Mouse (Mus musculus) hindbrain, embryonic 15.5 days (tissue): ENCODE data around the gene Gm44805. TPM values are rescaled to one million over a fixed set of nuclear protein-coding genes. Genes with fewer than 3 reads are reported as not detected.

ENCODE experiments used
- ATAC-seq: fragments of 200-750 bp; cut with Nextera tagmentation; 2 replicates; pipeline ENCODE4 v1.8.0; 2017; ENCODE audit warnings: low read depth, moderate number of reproducible peaks, moderate TSS enrichment; ENCODE audit not compliant: low FRiP score
- H3K27ac ChIP-seq: fragments of 300-500 bp; sonication (generic); replicated peaks from 2 replicates; pipeline ENCODE4 v1.5.1; 2015; ENCODE audit warnings: mild to moderate bottlenecking, inconsistent platforms
- H3K27me3 ChIP-seq: fragments of 300-500 bp; sonication (generic); 2 replicates; pipeline ENCODE4 v1.6.1; 2015; ENCODE audit warnings: control low read depth, inconsistent platforms
- H3K36me3 ChIP-seq: fragments of 300-500 bp; sonication (generic); 2 replicates; pipeline ENCODE4 v1.6.1; 2015; ENCODE audit warnings: control low read depth, inconsistent platforms
- H3K4me1 ChIP-seq: fragments of 300-500 bp; sonication (generic); replicated peaks from 2 replicates; pipeline ENCODE4 v1.6.1; 2015; ENCODE audit warnings: control low read depth, inconsistent platforms
- H3K4me2 ChIP-seq: fragments of 300-500 bp; sonication (generic); 2 replicates; pipeline ENCODE4 v1.6.1; 2015; ENCODE audit warnings: moderate library complexity, mild to moderate bottlenecking, inconsistent platforms
- H3K4me3 ChIP-seq: fragments of 300-500 bp; sonication (generic); 2 replicates; pipeline ENCODE4 v1.5.1; 2015; ENCODE audit warnings: mild to moderate bottlenecking, inconsistent platforms
- H3K9ac ChIP-seq: fragments of 300-500 bp; sonication (generic); 2 replicates; pipeline ENCODE4 v1.6.1; 2015; ENCODE audit warnings: inconsistent platforms
- H3K9me3 ChIP-seq: fragments of 300-500 bp; sonication (generic); 2 replicates; pipeline ENCODE4 v1.6.1; 2016; ENCODE audit warnings: control low read depth, inconsistent platforms
- WGBS: fragments of 180-500 bp; shearing (Covaris S2); methylation state at CpG from one replicate; pipeline ENCODE4 v1.1.7; 2015; 5-methylcytosine and 5-hydroxymethylcytosine counted together
- polyA plus RNA-seq: library from polyadenylated mRNA; unstranded; fragments of >200 nt; fragmentation: Nextera tagmentation; extraction: Ambion mirVana; gene quantifications from 2 replicates; pipeline ENCODE4 v1.2.1, GENCODE M21; 2015

Gene Gm44805
- not detected in 2 replicates for polyA plus RNA-seq

- Histone ChIP-seq H3K4me2 (no peak within 1 kb of the TSS), H3K27me3 (no peaks in the 10 kb centered on the region), H3K27ac (no peak within 1 kb of the TSS), H3K9me3 (no peaks in the 10 kb centered on the region), H3K4me1 (no peaks in the 10 kb centered on the region), H3K4me3 (no peak within 1 kb of the TSS), H3K9ac (no peak within 1 kb of the TSS), H3K36me3 (no peaks in the 10 kb centered on the region)
- WGBS, result 68% methylated on average over 8 of the region's 8 CpGs
- no peak for ATAC-seq
These were observed at the start of gene Gm44805, which contains the start of gene Apoc4 for GRCm38 (mm10) chr7:19681202-19681694. TSS of gene Gm44805 (minus strand) at chr7:19681423. TSS of gene Apoc4 (minus strand) at chr7:19681479.

DNA sequence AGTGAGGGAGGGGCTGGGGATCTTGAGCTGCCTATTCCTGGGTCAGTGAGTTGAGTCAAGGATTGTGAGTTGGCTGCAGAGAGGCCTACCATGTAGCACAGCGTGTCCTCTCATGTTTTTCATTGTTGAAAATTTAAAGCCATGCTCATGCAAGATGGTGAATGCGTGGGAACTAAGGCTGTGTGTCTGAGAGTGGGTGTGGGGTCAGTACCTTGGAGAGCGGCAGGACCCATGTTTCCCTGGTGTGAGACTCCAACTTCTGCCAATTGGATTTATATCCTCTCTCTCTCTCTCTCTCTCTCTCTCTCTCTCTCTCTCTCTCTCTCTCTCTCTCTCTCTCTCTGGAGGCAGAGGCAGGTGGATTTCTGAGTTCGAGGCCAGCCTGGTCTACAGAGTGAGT is 45.3 kb upstream of the Gm44805 start:
- Histone ChIP-seq H3K4me2 (no peak overlapping the region), H3K9ac (no peak overlapping the region), H3K4me3 (no peak overlapping the region), H3K27me3 (no peaks in the 10 kb centered on the region), H3K36me3 (peaks cover 76% of the 10 kb centered on the region), H3K27ac (no peak overlapping the region), H3K4me1 (no peaks in the 10 kb centered on the region), H3K9me3 (no peaks in the 10 kb centered on the region)
- WGBS, result 92% methylated on average over 4 of the region's 4 CpGs
- ATAC-seq, result no peak

- Histone ChIP-seq H3K4me3 (no peak overlapping the region), H3K4me2 (no peak overlapping the region), H3K9ac (no peak overlapping the region), H3K27ac (no peak overlapping the region), H3K36me3 (peaks cover 57% of the 10 kb centered on the region), H3K27me3 (no peaks in the 10 kb centered on the region), H3K4me1 (no peaks in the 10 kb centered on the region), H3K9me3 (no peaks in the 10 kb centered on the region)
- 96% methylated on average over 12 of the region's 12 CpGs for WGBS
- no peak for ATAC-seq
These were observed 42.9 kb upstream of the Gm44805 start for GRCm38 (mm10) chr7:19724167-19724566.

DNA sequence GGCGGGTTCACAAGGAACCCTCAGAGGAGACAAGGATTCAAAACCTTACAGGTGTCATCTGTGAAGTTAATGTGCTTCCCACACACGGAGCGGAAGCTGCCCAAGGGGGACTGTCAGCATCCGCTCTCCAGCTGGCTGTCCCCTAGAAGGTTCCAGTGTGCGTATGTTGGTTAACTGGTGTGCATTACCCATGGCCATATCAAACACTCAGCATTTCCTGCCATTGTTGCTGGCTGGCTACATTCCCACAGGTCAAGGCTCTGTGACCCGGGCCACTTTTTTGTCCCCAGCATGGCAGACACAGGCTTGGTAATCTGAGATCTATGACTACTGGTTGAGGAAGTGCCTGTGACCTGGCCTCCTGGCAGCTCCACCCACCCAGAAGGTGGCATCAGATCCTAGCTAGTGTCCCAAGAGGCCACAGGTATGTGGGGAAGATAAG is 41.6 kb upstream of the Gm44805 start:
- no peaks in the 10 kb centered on the region for H3K4me1 ChIP-seq
- H3K9ac ChIP-seq, result no peak overlapping the region
- peaks cover 43% of the 10 kb centered on the region for H3K36me3 ChIP-seq
- no peaks in the 10 kb centered on the region for H3K9me3 ChIP-seq
- H3K27ac ChIP-seq, result no peak overlapping the region
- no peak overlapping the region for H3K4me3 ChIP-seq
- no peaks in the 10 kb centered on the region for H3K27me3 ChIP-seq
- WGBS, result 88% methylated on average over 6 of the region's 6 CpGs
- no peak for ATAC-seq
- H3K4me2 ChIP-seq, result no peak overlapping the region

DNA sequence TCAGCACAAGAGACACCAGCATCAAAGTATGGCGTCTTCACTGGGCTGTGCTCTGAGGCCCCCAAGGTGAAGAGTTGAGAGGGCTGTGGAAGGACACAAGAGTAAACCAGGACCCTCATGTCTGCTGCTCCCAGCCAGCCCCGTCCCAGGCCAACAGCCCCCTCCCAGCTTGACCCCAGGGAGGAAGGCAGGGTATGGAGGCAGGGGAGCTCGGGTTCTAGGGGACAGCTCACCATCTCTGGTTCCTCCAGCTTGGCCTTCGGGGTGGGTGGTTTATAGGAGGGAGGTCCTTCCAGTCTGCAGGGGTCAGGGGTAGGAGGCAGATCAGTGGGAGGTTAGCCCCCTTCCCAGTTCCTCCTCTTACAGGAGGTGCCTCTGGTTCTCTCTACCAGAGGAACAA is 38.0 kb upstream of the Gm44805 start:
- WGBS, result 94% methylated on average over 4 of the region's 4 CpGs
- Histone ChIP-seq H3K9me3 (no peaks in the 10 kb centered on the region), H3K27me3 (no peaks in the 10 kb centered on the region), H3K4me2 (no peak overlapping the region), H3K4me3 (no peak overlapping the region), H3K36me3 (peaks cover 21% of the 10 kb centered on the region), H3K4me1 (peaks cover 14% of the 10 kb centered on the region), H3K27ac (no peak overlapping the region), H3K9ac (no peak overlapping the region)
- no peak for ATAC-seq

DNA sequence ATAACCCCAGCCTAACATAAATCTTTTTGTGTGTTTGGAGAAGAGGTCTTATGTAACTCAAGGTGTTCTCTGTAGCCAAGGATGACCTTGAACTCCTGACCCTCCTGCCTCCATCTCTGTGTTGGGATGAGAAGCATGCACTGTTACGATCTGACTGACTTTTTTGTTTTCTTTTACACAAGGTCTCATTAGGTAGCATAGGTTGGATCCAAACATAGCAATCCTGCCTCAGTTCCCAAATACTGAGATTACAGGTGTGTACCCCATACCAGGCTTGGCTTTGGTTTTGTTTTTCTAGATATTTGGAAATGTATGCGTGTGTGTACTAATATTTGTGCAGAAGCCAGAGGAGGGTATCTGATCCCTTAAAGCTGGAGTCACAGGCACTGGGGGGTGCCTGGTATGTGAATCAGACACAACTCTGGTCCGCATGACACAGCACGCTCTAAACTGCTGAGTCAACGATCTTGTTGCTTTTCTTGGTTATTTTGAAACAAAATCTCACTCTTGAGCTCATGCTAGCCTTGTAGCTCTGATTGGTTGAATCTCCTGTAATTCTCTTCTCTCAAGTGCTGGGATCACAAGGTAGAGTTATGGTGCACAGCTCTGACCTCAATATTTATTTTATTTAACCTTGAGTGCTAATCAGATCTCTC is 37.2 kb upstream of the Gm44805 start:
- no peak overlapping the region for H3K9ac ChIP-seq
- H3K4me2 ChIP-seq, result no peak overlapping the region
- H3K4me3 ChIP-seq, result no peak overlapping the region
- peaks cover 21% of the 10 kb centered on the region for H3K4me1 ChIP-seq
- no peaks in the 10 kb centered on the region for H3K27me3 ChIP-seq
- peaks cover 17% of the 10 kb centered on the region for H3K36me3 ChIP-seq
- no peak overlapping the region for H3K27ac ChIP-seq
- H3K9me3 ChIP-seq, result no peaks in the 10 kb centered on the region
- ATAC-seq, result no peak
- 93% methylated on average over 5 of the region's 5 CpGs for WGBS

- H3K9me3 ChIP-seq, result no peaks in the 10 kb centered on the region
- H3K4me2 ChIP-seq, result no peak overlapping the region
- 96% methylated on average over 4 of the region's 4 CpGs for WGBS
- H3K27me3 ChIP-seq, result no peaks in the 10 kb centered on the region
- peaks cover 11% of the 10 kb centered on the region for H3K36me3 ChIP-seq
- no peak for ATAC-seq
- peaks cover 25% of the 10 kb centered on the region for H3K4me1 ChIP-seq
- no peak overlapping the region for H3K4me3 ChIP-seq
- no peak overlapping the region for H3K9ac ChIP-seq
- H3K27ac ChIP-seq, result no peak overlapping the region
These were observed 36.1 kb upstream of the Gm44805 start for GRCm38 (mm10) chr7:19717346-19717745.

DNA sequence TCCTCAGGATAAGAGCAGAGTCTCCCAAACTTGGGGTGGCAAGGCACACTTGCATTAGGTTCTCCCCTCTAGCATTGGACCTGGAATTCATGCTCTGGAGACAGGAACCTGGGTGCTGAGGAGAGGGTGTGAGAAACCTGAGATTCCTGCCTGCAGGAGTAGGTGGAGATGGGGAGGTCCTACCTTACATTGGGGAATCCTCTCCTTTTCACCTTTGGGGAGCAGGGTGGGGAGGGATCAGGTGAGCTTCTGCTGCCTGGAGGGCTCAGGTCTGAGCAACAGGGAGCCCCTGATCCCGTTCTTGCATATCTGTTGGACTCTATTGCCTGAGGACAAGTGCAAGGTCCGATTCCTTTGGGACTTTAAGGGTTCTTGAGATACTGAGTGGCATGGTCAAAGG is 35.6 kb upstream of the Gm44805 start:
- no peaks in the 10 kb centered on the region for H3K9me3 ChIP-seq
- ATAC-seq, result no peak
- no peaks in the 10 kb centered on the region for H3K27me3 ChIP-seq
- peak overlapping the region; percentile 36; the same call in 1 of the 2 replicates for H3K9ac ChIP-seq
- peak overlapping the region; percentile 92 for H3K27ac ChIP-seq
- peaks cover 16% of the 10 kb centered on the region for H3K36me3 ChIP-seq
- peaks cover 25% of the 10 kb centered on the region for H3K4me1 ChIP-seq
- H3K4me3 ChIP-seq, result peak overlapping the region; percentile 35; the same call in 1 of the 2 replicates
- 90% methylated on average over 2 of the region's 2 CpGs for WGBS
- peak overlapping the region; percentile 56 for H3K4me2 ChIP-seq

GRCm38 (mm10) chr7:19716055-19716682 is 34.9 kb upstream of the Gm44805 start:
- Histone ChIP-seq H3K27me3 (no peaks in the 10 kb centered on the region), H3K4me3 (peak overlapping the region; percentile 35), H3K9ac (peak overlapping the region; percentile 36), H3K9me3 (no peaks in the 10 kb centered on the region), H3K27ac (peak overlapping the region; percentile 92), H3K4me2 (peak overlapping the region; percentile 56), H3K36me3 (peaks cover 16% of the 10 kb centered on the region), H3K4me1 (peaks cover 25% of the 10 kb centered on the region)
- ATAC-seq, result no peak
- 5% methylated on average over 18 of the region's 18 CpGs for WGBS

DNA sequence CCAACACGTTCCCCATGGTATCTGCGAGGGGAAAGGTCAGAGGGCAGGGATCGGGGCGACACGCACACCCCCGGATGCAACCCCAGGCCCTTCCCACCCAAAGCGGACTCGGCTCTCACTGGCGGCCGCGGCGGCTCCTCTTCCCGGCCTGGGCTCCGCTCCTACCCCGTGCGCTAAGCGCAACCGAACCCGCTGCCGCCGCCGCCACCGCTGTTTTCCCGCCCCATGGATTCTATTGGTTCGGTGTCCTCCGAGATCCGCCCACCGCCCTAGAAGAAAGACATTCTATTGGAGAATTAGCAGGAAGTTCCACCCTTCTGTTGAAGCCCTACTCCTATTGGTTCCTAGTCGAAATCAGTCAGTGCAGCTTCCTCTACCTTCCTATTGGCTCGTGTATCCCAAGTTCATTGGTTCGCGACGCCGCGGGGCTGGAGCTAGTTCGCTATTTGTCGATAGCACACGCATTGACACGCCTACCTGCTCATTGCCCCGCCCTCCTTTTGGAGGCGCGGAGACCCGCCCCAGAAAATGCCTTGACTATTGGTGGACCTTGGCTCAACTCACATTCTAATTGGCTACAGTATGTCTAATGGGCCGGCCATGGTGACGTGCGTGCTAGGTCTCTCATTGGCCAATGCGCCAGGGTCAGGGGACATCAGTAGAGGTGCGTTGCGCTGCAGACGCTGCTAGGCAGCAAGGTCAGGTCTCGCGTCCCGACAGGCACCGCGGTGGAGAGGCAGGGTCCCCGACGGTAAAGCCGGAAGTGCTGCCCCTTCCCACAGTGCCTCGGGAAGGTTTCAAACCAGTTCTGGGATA is 34.2 kb upstream of the Gm44805 start, which contains the start of gene Tomm40:
Tomm40 (minus strand) TSS at position 200 of the 816 bp plus-strand sequence.
- ATAC-seq, result peak; percentile 99
- no peaks in the 10 kb centered on the region for H3K27me3 ChIP-seq
- H3K4me1 ChIP-seq, result peaks cover 25% of the 10 kb centered on the region
- peak within 1 kb of the TSS; percentile 79 for H3K9ac ChIP-seq
- under 1% methylated on average over 58 of the region's 59 CpGs for WGBS
- H3K4me3 ChIP-seq, result peak within 1 kb of the TSS; percentile 66
- peak within 1 kb of the TSS; percentile 77 for H3K4me2 ChIP-seq
- peaks cover 20% of the 10 kb centered on the region for H3K36me3 ChIP-seq
- peak within 1 kb of the TSS; percentile 92 for H3K27ac ChIP-seq
- H3K9me3 ChIP-seq, result no peaks in the 10 kb centered on the region

DNA sequence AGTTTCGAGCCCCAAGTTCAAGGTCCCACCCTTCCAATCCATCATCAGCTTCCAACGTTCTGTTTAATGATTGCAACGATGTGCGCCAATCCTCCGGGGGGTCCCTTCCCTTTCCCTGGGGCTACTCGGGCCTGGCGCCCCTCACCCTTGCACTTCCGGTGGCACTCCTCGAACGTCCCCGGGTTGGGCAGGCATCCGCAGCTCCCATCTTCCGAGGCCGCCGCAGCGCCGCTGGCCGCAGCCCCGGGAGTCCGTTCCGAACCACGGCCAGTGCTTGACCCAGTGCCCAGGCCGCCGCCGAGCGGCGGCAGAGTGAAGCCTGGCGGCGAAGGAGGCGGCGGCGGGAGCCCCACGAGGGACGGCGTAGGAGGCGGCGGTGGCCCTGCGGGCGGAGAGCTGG is 33.6 kb upstream of the Gm44805 start:
- no peaks in the 10 kb centered on the region for H3K27me3 ChIP-seq
- peak overlapping the region; percentile 75 for H3K27ac ChIP-seq
- ATAC-seq, result no peak
- WGBS, result 0% methylated on average over 38 of the region's 39 CpGs
- peaks cover 25% of the 10 kb centered on the region for H3K36me3 ChIP-seq
- H3K4me2 ChIP-seq, result peak overlapping the region; percentile 77
- H3K4me1 ChIP-seq, result peaks cover 25% of the 10 kb centered on the region
- peak overlapping the region; percentile 66 for H3K4me3 ChIP-seq
- no peaks in the 10 kb centered on the region for H3K9me3 ChIP-seq
- H3K9ac ChIP-seq, result peak overlapping the region; percentile 79
